In the genomic region with DNA sequence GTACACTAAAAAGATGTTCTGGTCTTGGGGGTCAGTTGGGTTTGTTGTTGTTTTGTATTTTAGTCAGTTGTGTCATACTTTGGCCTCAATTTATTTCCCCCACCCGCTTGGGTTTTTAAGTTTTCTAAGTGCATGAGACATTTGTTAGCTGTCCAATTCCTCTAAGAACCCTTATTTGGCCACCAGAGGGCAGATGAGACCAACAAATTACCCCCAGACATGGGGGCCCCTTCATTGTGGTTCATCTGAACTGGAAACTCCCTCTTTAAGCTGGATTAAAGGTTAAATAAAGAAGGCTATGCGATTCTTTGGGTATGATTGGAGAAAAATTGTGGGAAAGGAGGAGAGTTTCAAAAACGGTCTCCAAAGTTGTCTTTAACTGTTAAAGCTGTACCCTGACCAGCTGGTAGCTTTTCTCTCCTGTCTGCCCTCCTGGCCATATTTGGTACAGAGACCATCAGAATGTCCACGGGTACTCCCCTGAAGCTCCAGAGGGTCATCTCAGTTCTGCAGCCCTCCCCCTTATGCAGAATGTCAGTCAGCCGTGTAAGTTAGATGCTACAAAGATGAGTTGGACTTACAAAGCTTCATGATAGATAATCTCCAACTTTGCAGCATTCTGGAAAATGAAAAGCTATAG, we compare ENCODE assay signal across 8 mouse cellular contexts.
A peak's percentile ranks its signal among the peaks of the same experiment; 100 is the strongest.
DNase-seq lines count a peak whose midpoint lies in the region; ATAC-seq lines count a peak whose summit lies in the region.

No protein-coding gene starts in this region.

- intact Hi-C loops in gastrocnemius, postnatal 36 days (cut with DNase I): loop anchor here (10.0 kb wide), 2 partner anchors 237 to 277 kb away; a partner anchor contains a TSS

- ATAC-seq in megakaryocyte, adult 5-6 weeks (ENCODE audit: poor library complexity, severe bottlenecking): no peak

- DNase-seq in gastrocnemius, postnatal 10 days: peak; percentile 11
- no peak for DNase-seq in gastrocnemius, postnatal 36 days
- DNase-seq in 3T3-L1 (ENCODE audit: low read depth, low spot score): peak; percentile 86
- DNase-seq in adrenal gland, postnatal 36 days: peak; percentile 12 to 31
- peak; percentile 48 for DNase-seq in forelimb bud, embryonic 11.5 days (ENCODE audit: low read depth, low spot score)
- peak; percentile 14 to 58 for DNase-seq in layer of hippocampus, adult 18-20 months (ENCODE audit: low spot score in 2 of 2)
- peak; percentile 49 for DNase-seq in mesoderm, embryonic 11.5 days (ENCODE audit: low read depth, low spot score)

Comparison
In these comparisons a context has a peak if more than half of its experiments do, and no peak if none do; other contexts are left out.
1. DNase-seq: peak in gastrocnemius, postnatal 10 days (single experiment), 3T3-L1 (single experiment), adrenal gland, postnatal 36 days (2 of 2), forelimb bud, embryonic 11.5 days (single experiment), layer of hippocampus, adult 18-20 months (2 of 2) and mesoderm, embryonic 11.5 days (single experiment); none in gastrocnemius, postnatal 36 days (0 of 2).